Mouse (Mus musculus): Measurements from ENCODE around the gene Otud7a.

The Otud7a gene

DNA sequence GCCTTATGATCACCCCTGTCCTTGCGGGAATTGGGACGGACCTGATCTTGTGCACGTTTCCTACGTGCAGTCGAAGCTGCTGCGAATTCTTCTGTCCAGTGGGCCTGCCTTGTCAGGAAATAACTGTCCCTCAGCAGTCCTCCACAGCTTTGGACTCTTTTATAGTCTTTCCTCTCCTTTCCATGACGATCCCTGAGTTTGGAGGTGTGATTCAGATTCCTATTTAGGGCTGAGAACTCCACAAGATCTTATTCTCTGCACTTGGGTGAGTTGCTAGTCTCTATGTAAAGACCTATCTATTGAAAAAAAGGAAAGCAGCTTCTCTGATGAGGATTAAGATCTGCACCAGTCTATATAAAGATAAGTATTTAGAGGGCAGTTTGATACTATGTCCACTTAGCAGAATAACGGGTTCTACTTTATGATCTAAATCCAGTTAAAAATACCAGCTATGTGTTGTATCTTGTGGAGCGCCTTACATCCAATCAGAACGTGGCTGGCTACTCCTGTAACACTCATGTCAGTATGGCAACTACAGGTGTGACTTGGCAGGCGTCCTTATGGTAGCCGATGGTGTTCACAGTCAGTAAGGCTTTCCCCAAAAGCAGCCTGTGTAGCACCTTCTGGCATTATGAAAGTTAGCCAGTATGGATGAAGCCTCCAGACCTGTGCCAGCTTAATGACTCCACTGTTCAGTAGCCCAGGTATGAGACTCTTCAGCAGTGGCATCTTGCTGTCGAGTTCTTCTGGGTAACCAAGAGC, 274.8 kb downstream of the Otud7a start:
- DNase-seq: peak; percentile 56 to 66

DNA sequence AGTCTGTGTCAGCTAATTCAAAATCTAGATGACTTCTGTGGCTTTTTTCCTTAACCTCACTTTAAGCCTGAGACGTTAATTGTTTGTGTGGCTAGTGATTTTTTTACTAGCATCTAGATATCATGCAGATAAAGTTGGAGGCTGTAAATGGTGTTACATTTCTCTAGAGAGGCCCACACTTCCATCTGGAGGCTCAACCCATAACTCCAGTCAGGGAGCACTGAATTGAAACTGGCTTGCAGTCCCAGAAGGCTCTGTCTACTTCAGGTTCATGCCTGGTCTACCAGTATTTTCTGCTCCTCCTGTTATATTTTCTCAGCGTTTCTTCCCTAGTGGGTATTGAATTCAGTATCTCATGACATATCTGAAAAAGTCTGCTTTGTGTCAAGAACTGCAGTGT, 276.1 kb downstream of the Otud7a start:
- no peak for DNase-seq

DNA sequence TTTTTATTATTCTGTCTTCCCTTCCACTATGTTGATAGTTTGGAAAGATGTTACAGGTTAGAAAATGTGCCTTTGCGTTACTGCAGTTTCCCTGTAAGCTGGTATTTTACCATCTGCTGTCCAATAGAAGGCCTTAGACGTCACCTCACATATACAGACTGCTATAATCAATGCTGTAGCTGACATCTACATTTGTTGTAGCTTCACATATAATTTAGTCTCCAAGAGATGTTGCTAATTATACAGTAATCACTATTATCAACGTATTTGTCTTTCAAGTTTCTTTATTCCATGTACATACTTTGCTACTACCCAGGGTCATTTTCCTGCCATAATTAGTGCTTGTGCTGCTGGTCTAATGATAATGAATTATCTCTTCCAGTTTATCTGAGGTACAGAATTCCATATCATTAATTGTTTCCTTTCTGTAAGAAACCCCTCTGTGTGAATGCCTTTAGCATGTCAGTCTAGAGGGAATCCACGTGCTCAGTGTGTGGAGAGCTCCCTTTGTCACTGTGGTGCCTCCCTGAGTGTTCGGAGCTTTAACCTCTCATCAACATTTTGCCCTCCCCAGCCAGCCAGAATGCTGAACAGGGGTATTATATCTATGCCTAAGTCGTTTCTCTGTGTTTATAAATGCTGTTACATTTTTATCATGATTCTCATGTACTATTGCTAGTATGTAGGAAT, 280.6 kb downstream of the Otud7a start:
- DNase-seq: no peak

DNA sequence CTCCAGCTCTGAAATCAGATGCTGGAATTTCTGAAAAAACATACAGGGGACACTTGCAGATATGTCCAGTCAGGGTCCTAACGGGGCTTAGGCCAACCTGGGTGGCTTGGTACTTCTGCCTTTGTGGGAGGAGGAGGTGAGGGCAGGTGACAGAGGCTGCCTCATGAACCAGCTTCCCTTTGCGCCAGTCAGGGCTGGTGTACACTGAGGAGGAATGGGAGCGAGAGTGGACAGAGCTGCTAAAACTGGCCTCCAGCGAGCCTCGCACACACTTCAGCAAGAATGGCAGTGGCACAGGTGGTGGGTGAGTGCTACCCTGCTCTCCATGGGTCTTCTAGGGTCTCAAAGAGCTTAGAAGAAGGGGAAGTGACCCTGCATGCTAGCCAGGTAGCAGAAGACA, 285.1 kb downstream of the Otud7a start:
- DNase-seq: no peak

DNA sequence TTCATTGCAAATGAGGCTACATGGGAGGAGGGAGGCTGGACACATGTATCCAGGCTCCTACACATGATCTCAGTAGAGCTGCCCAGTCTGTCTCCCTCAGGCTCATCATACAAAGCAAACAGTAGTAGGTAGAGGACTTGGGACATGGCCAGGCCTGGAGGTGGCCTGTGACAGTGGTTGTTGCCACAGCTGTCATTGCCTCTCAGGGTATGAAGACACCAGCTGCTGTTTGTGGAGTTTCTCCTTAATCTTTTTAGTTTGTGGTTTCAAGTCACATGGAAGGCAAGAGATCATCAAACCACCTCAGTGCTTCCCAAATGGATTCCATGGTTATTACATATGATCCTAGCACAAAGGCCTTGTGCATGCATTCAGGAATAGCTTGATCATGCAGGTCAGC, 285.5 kb downstream of the Otud7a start:
- no peak for DNase-seq

DNA sequence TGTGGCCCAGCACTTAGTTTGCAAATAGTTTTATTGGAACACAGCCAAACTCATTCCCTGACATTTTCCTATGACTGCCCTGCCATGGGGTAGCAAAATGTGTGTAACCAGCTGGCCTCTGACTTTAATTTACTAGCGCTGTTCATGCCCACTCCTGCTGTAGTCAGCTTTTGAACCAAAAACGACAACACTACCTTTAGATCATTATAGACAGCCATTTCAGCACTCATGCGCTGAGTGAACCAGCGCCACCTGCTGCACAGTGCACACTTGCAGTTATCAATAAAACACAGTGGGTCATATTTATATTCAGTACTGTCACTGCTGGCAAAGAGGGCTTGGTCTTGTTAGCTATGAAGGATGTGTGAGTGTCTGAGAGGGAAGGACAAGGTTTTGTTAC, 293.2 kb downstream of the Otud7a start:
- DNase-seq: peak in 1 of 2 experiments; percentile 52

DNA sequence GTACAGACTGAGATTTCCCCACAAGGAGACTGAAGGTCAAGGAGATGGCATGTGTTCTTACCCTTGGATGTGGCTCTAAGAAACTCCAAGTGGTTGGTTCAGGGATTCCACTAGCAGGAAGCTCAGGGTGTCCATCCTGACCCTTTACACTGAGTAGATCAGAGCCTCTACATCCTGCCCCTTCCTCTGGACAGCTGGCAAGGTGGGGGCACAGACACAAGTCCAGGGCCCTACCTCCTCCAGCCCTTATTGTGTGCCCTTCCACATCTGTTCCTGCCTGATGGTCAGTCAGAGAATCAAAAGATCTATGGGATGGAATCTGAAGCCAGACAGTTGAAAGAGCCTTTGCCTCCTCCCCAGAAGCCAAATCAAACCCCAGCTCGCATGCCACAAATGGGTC, 293.6 kb downstream of the Otud7a start:
- no peak for DNase-seq

DNA sequence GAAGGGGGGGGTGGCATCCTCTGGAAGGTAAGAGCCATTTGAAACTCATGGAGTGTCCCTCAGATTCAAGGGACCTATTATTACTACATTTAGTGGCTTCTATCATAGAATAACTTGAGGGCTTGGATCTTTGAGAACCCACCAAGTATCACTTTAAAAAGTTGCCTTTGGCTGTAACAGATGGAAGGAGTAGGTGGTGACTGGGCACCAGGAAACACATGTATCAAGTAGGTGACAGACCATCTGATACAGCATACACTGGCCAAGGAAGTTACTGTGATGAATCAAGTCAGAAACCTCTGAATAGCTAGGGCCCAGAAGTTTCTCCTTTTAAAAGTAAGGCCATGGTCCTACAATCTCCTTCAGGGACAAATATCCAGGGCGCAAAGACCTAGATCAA, 298.6 kb downstream of the Otud7a start:
- no peak for DNase-seq

DNA sequence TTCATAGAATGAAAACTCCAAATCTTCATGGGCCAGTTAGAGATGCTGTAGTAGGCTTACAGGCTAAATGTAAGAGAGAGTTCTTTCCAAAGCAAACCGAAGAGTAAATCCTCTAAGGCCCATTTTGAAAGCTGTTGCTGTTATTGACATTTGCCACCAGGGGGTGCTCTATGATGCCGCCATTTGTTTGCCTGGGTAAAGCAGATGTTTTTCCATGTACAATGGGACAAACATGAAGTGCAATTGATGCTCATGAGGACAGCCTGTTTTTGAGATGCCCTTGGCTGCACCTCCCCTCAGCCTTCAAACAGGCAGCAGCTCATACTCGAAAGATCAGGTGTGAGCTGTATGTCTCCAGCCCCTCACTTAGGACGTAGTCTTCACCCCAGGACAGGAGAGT, 307.5 kb downstream of the Otud7a start:
- DNase-seq: peak; percentile 60 to 73

DNA sequence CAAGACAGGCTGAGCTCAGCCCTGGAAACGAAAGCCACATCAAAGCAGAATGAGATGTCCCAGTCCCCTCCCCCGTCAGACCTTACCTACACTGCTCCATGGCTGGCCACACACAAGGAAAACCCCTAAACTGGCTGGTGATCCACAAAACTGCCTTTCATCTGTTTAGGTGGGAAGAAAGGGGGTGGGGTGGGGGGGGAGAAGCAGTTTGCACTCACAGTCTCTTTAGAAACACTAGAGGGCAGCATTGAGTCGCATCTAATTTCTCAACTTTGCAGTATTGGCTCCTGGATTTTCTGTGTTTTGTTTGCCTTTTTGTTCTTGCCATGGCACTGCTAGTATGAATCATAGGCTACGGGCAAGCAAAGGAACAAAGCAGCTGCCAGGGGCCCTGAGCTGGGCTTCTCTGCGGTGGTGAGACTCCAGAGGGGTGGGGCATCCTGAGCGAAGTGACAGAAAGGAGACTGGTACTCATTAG, 308.8 kb downstream of the Otud7a start:
- DNase-seq: peak; percentile 67 to 69

DNA sequence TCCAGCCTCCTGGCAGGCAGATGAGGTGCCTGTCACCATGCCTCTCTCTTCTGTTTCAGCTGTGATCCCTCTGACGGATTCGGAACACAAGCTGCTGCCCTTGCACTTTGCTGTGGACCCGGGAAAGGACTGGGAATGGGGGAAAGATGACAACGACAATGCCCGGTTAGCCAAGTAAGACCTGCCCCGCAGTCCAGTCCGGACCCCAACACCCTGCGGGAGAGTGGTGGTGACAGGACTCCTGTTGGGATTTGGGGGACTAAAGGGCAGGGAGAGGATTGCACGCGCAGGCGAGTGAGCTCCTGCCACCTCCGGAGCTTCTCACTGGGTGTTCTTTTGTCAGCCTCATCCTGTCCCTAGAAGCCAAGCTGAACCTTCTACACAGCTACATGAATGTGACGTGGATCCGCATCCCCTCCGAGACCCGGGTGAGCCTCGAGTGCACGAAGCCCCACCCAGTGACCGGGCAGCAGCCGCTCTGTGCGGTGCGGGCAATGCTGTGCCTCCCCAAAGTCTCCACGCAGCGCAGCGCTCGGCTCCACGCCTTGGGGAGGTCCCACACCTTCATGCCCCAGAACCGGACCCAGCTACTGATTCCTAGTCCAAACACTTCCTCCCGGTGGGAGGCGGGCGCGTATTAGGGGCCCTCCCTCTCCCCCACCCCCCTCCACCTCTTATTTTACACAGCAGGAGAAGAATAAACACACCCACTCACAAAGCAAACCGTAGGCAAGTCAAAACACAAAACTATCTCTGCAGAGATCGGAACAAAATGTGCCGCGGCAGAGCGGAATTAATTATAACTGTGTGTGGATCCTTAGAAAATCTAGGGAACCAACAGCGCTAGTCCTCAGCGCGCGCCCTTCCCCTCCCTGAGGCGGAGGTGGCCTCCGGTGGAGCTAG, 310.3 kb downstream of the Otud7a start:
- peak in 1 of 2 experiments; percentile 42 for DNase-seq

DNA sequence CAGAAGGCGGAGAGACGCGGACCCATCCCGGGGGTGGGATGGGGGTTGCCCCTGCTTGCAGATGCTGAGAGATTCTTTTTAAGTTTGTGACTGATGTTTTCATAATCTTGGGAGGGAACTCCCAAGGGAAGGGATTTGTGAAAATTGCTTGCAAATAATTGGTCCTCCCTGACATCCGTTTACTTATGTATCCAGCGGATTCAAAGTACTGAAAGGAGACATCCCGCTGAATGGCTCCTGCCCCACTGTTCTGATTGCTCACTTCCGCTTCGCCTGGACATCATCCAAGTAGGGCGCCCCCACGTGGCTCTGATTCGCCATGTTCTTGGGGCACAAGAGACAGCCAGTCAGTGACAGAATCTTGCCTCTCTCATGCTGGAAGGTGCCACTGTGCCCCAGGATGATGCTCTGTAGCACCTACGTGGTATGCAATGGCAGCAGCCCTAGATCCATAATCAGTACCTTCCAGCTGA, 311.0 kb downstream of the Otud7a start:
- peak; percentile 70 to 80 for DNase-seq

DNA sequence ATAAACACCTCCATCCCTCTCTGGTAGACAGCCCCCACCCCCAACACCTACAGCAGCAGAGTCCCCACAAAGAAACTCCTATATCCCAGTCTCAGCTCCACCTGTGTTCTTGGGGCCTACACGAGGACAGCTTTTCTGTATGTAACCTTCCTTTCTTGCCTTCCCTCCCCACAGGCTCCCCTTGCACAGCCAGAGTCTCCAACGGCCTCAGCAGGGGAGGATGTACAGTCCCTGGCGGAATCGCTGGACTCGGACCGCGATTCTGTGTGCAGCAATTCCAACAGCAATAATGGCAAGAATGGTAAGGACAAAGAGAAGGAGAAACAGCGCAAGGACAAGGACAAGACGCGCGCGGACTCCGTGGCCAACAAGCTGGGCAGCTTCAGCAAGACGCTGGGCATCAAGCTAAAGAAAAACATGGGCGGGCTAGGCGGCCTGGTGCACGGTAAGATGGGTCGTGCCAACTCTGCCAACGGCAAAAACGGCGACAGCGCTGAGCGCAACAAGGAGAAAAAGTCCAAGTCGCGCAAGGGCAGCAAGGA, 312.7 kb downstream of the Otud7a start:
- DNase-seq: peak in 1 of 2 experiments; percentile 34

DNA sequence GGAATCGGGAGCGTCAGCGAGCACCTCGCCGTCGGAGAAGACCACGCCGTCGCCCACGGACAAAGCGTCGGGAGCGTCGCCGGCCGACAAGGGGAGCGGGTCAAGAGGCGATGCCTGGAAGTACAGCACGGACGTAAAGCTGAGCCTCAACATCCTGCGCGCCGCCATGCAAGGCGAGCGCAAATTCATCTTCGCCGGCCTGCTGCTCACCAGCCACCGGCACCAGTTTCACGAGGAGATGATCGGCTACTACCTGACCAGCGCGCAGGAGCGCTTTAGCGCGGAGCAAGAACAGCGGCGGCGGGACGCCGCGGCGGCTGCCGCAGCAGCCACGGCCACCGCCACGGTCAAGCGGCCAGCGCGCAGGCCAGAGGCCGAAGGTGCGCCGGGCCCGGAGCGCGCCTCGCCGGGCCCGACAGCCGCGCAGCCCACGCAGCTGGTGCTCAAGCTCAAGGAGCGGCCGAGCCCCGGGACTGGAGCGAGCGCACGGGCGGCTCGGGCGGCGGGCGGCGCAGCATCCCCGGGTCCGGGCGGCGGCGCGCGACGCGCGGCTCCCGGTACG, 313.2 kb downstream of the Otud7a start:
- peak in 1 of 2 experiments; percentile 30 for DNase-seq

DNA sequence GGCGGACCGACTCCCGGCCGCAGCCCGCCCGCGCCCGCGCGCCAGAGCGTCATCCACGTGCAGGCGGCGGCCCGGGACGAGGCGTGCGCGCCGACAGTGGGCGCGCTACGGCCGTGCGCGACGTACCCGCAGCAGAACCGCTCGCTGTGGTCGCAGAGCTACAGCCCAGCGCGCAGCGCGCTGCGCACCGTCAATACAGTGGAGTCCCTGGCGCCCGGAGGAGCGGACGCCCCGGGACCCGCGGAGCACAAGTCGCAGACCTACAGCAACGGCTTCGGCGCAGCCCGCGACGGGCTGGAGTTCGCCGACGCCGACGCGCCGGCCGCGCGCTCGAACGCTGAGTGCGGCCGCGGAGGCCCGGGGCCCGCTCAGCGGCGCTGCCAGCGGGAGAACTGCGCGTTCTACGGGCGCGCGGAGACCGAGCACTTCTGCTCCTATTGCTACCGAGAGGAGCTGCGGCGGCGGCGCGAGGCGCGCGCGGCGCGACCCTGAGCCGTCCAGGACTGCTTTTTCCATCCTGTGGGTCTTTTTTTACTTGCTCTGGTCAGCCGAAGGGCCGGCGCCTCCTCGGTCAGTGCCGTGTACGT, 313.8 kb downstream of the Otud7a start:
- peak in 1 of 2 experiments; percentile 38 for DNase-seq

DNA sequence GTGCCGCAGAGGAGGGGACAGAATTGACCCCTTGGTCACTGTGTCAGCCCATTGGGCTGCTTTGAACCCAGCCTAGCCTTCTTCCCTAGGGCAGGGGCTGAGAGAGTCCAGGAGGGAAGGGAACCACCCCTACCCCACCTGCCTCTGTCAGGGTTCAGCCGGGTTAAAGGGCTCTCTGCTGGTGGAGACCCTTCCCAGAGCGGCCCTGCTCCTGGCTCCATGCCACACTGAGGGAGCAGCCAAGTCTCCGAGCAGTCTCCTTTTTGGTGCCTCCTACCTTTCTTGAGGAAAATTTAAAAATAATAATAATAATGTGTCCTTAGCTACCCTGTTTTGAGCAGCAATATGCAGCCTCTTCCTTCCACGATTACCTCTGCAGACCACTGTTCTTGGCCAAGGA, 315.1 kb downstream of the Otud7a start:
- no peak for DNase-seq

DNA sequence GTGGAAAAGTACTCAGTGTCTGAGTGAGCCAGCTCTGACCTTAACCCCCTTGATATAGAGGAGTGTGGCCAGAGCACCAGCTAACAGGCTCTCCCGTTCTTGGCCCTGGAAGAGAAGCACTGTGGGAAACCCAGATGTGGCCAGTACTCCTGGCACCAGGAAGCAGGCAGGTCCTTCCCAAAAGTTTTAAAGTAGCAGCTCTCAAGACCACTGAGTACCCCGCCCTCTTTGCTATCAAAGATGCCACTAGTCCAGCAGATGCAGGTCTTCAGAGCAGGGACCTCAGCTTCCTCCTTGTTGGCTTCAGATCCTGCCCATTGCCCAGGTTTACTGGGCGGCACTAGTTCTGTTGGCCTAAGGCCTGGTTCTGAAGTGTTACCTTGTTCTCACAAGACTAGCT, 318.0 kb downstream of the Otud7a start:
- DNase-seq: no peak

DNA sequence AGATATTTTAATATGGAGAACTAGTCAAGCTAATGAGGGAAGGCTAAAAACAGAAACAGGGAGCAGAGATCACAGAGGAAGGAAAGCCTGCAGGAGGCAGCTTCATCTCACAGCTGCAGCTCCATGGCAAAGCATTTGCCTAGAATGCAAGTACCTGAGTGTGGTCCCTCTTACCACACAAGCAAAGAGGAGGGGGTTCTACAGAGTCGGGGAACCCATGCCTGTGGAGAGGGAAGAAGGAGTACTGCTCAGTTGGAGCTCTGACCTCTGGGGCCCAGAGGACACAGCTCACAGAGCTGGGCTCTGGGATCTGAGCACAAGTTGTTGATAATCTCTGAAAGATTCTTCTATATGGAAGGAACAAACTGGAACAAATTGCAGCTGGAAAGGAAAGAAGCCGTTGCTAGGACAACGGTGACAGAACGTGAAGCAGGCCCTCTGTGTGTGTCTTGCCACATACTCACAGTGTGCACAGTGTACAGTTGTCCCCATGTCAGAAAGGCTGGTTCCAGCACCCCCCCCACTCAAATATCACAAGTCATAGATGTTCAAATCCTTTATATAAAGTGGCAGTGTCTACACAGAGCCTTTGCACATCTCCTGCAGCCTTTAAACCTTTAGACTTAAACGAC, 324.0 kb downstream of the Otud7a start:
- no peak for DNase-seq

DNA sequence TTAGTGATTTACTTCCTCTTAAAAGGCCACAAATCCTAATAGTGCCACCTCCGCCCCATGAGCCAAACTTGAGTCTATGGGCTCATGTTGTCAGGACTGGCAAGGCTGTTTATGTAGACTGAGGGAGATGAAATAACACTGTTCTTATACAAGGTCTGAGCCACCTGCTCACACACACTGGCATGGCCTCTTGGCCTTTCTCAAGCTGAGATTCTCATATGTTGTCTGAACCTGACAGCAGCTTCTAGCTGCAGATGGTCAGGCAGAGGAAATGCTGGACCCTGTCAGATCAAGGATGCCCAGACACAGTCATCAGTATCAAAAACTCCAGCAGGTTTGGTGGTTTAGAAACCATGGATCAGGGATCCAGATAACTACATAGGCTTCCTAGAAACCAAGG, 328.7 kb downstream of the Otud7a start:
- DNase-seq: no peak

DNA sequence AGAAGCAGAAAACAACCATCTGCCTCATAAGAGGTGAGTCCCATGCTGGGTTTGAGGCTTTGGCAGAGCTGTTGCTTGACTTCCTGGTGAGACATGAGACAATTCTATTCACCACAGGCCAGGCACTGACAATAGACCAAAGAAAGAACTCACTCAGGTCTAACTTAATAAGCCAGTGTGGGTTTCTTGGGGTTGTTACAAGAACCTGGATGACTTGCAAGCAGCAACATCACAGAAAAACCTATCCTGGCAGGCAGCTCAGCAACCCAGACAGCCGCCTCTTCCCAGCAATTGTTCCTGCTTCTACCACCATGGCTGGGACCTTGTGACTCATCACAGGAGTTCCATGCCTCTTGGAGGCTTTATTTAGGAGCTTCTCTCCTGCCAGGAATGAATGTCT, 329.7 kb downstream of the Otud7a start:
- peak; percentile 48 to 56 for DNase-seq

DNA sequence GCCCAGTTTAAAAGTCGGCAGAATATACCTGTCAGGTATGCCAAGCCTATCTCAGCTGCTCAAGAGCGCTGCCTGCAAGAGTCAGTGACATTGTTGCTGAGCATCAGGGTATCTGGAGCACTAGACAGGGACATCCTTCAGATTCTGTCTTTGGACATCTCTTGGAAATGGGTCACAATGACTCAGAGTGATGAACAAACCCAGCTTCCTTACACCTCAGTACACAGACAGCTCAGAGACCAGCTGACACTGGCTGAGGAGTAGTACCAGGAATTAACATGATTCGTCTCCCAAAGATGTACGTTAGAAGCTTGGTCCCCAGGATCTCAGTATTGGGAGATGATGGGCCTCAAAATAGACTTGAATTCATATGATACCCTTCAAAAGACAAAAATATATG, 332.8 kb downstream of the Otud7a start:
- DNase-seq: peak; percentile 30 to 50

DNA sequence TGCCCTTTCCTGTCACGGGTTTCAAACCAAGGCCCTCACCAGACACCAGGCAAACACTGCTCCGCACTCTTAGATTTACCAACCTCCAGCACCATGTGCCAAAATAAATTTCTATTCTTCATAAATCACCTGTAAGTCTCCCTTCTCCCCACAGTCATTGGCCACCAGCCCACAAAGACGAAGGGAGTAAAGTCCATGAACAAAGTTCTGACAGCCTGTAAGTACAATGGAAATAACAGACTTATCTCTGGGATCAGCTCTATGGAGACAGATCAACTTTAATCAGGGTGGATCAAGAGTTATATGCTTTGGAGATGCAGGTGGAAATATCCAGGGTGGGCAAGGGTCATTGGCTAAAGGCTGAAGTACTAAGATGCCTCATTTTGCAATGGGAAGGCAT, 336.3 kb downstream of the Otud7a start:
- DNase-seq: no peak

Measured in cerebellum, adult 18-20 months (tissue).